In the genomic region with DNA sequence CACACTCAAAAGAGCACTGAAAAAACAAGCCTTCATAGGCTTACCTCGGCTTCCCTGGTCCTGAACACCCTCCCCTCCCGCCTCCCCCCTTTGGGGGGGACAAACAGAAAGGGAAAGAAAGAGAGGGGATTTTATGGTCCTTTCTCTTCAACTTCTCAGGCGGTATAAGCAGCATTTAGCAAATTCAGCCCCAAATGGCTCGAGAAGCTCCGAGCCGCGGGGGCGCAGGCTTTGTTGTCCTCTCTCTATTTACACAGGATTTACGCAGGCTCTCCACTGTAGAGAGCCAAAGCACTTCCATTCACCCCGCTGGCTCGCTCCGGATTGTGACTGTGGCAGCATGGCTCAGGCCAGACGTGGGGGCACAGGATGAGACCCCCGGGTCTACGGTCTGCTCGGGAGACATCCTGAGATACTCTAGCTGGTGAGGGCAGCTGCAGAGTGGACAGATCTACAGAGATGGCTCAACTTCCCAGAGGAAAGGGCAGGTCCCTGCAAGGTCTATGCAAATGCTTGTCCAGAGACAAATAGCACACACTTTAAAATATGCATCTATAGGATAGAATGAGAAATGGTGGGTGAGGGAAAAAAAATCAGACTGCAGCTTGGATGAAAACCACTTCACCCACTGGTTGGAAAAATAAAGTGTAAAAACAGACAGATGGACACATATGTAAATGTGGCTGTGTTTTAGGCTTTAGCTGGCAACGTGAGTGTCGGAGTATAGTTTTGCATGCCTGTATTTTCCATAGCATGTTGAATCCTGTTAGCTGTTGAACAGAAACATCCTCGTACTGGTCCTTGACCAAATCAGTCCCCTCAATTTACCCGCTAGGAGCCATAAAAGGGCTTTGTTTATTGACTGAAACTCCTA, we compare ENCODE assay signal across 8 mouse cellular contexts. TPM values are rescaled to one million over a fixed set of nuclear protein-coding genes. Genes with fewer than 3 reads are reported as not detected.
DNase-seq lines count a peak whose midpoint lies in the region; ATAC-seq and TF ChIP-seq lines count a peak whose summit lies in the region.

No protein-coding gene starts in this region.

- peak overlapping the region; percentile 42 for H3K4me2 ChIP-seq in forebrain, embryonic 14.5 days (ENCODE audit: low read length)
- peak overlapping the region; percentile 30 for H3K4me2 ChIP-seq in liver, embryonic 11.5 days

- intact Hi-C loops in left cerebral cortex, adult 2 months (cut with DNase I): no loop called here

- peaks cover 26% of the 10 kb centered on the region for H3K4me1 ChIP-seq in forebrain, embryonic 14.5 days (ENCODE audit: control insufficient read depth, insufficient read depth, low read length)
- no peaks in the 10 kb centered on the region for H3K4me1 ChIP-seq in liver, embryonic 11.5 days (replicated peaks; ENCODE audit: control insufficient read depth, insufficient read depth, low read length)

- no peak for DNase-seq in left cerebral cortex, adult 2 months (ENCODE audit: extremely low spot score in 1 of 2, low spot score in 2 of 2)
- no peak for DNase-seq in left cerebral cortex, adult 11 months (ENCODE audit: low spot score)
- DNase-seq in forebrain, embryonic 14.5 days (ENCODE audit: low spot score): peak; percentile 76
- DNase-seq in liver, embryonic 11.5 days (ENCODE audit: low spot score): no peak
- peak; percentile 39 for DNase-seq in right cerebral cortex, postnatal 4 days
- DNase-seq in adipocyte (ENCODE audit: low spot score): no peak
- no peak for DNase-seq in layer of hippocampus, adult 8-10 months (ENCODE audit: low spot score in 2 of 2)

- ATAC-seq in forebrain, embryonic 14.5 days: peak; percentile 81
- ATAC-seq in liver, embryonic 11.5 days (replicated peaks; ENCODE audit: low FRiP score): 0 out of 2 replicates have a peak, but pooled peaks have one; percentile 34
- no peak for ATAC-seq in CD4-positive, CD25-positive, alpha-beta regulatory T cell, adult 4 months

- H3K27me3 ChIP-seq in forebrain, embryonic 14.5 days (replicated peaks; ENCODE audit: control insufficient read depth, insufficient read depth, low read length): no peaks in the 10 kb centered on the region
- H3K27me3 ChIP-seq in liver, embryonic 11.5 days (replicated peaks; ENCODE audit: control insufficient read depth, insufficient read depth, low read length): no peaks in the 10 kb centered on the region

- H3K36me3 ChIP-seq in forebrain, embryonic 14.5 days (ENCODE audit: control insufficient read depth, insufficient read depth, low read length): peaks cover 18% of the 10 kb centered on the region
- H3K36me3 ChIP-seq in liver, embryonic 11.5 days (ENCODE audit: control insufficient read depth, insufficient read depth, low read length): no peaks in the 10 kb centered on the region

- H3K27ac ChIP-seq in left cerebral cortex, adult 2 months: peak overlapping the region; percentile 55; the same call in 1 of the 2 replicates
- H3K27ac ChIP-seq in forebrain, embryonic 14.5 days (ENCODE audit: low read depth, low read length): peak overlapping the region; percentile 76
- H3K27ac ChIP-seq in liver, embryonic 11.5 days (ENCODE audit: low read depth, low read length): no peak overlapping the region

- peak overlapping the region; percentile 32 for H3K4me3 ChIP-seq in left cerebral cortex, adult 2 months
- peak overlapping the region; percentile 7 for H3K4me3 ChIP-seq in forebrain, embryonic 14.5 days (ENCODE audit: low read depth, low read length)
- no peak overlapping the region; the same call in 1 of the 2 replicates for H3K4me3 ChIP-seq in liver, embryonic 11.5 days (ENCODE audit: low read depth, low read length)

- 2% methylated on average over 20 of the region's 20 CpGs for WGBS in forebrain, embryonic 14.5 days
- WGBS in liver, embryonic 11.5 days: 27% methylated on average over 20 of the region's 20 CpGs

- peak overlapping the region; percentile 45 for H3K9ac ChIP-seq in forebrain, embryonic 14.5 days (ENCODE audit: low read length)
- H3K9ac ChIP-seq in liver, embryonic 11.5 days (ENCODE audit: low read depth, low read length): no peak overlapping the region

- no peaks in the 10 kb centered on the region for H3K9me3 ChIP-seq in forebrain, embryonic 14.5 days (replicated peaks; ENCODE audit: control insufficient read depth, low read length)
- no peaks in the 10 kb centered on the region for H3K9me3 ChIP-seq in liver, embryonic 11.5 days (ENCODE audit: control insufficient read depth, low read length)

- TF ChIP-seq CTCF in left cerebral cortex, adult 2 months (IDR thresholded peaks at IDR 0.05): no peak

RNA-seq across cellular contexts. Expression of gene Meis2, which starts 56.3 kb away (rescaled TPM):
- total RNA-seq in left cerebral cortex, adult 2 months (2021): 100 to 1,000 TPM; 110 to 116 TPM
- 99.1 and 114 TPM in 2 replicates for polyA plus RNA-seq in forebrain, embryonic 14.5 days (2014; fragmentation: Nextera tagmentation; extraction: Ambion mirVana)
- polyA plus RNA-seq in liver, embryonic 11.5 days (2014; fragmentation: Nextera tagmentation; extraction: Ambion mirVana): 18.0 and 20.0 TPM in 2 replicates
- total RNA-seq in layer of hippocampus, adult 8-10 months (2022): 10 to 100 TPM; 43.4 to 69.1 (median 50.4) TPM
- polyA plus RNA-seq in CD4-positive, CD25-positive, alpha-beta regulatory T cell, adult 4 months (2017; shearing (Covaris generic)): not detected

Comparison
In these comparisons a context has a peak if more than half of its experiments do, and no peak if none do; other contexts are left out.
1. DNase-seq: peak in forebrain, embryonic 14.5 days (single experiment) and right cerebral cortex, postnatal 4 days (single experiment); none in left cerebral cortex, adult 2 months (0 of 2), left cerebral cortex, adult 11 months (single experiment), liver, embryonic 11.5 days (single experiment), adipocyte (single experiment) and layer of hippocampus, adult 8-10 months (0 of 2).
2. RNA of gene Meis2, which starts 56.3 kb away (polyA plus RNA-seq): 99.1 to 114 TPM in forebrain, embryonic 14.5 days and 18.0 to 20.0 TPM in liver, embryonic 11.5 days; not detected in CD4-positive, CD25-positive, alpha-beta regulatory T cell, adult 4 months; every median in the first group is over 10 times any median in the second.